Mouse (Mus musculus): ENCODE data around the gene Atxn7l1. TPM values are rescaled to one million over a fixed set of nuclear protein-coding genes. Genes with fewer than 3 reads are reported as not detected.

The Atxn7l1 gene
- polyA plus RNA-seq, 1 experiment from 2014 or later = 12.5 TPM

DNA sequence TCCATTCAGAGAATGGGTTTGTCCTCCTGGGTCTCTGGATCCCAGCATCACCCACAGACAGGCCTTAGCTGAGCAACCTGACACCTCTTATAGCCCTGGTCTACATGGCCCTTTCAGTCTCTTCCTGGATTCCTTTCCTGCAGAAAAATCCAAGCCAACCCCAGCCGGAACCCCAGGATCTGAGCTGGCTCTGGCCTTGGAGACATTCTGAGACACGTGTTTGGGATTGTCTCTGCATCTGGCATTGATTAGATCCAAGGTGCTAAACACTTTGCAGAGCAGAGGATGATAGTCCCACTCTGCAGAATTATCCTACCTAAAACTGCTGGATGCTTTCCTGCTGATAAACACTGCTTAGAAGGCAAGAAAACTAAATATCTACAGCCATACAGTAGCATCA, 141.3 kb downstream of the Atxn7l1 start:
- Histone ChIP-seq H3K4me1 (replicated peaks) (peaks cover 7% of the 10 kb centered on the region), H3K36me3 (no peaks in the 10 kb centered on the region), H3K27ac (no peak overlapping the region), H3K9ac (no peak overlapping the region), H3K4me2 (replicated peaks) (no peak overlapping the region), H3K27me3 (replicated peaks) (no peaks in the 10 kb centered on the region), H3K4me3 (replicated peaks) (no peak overlapping the region), H3K9me3 (no peaks in the 10 kb centered on the region)
- no peak for ATAC-seq
- 53% methylated on average over 2 of the region's 2 CpGs for WGBS

DNA sequence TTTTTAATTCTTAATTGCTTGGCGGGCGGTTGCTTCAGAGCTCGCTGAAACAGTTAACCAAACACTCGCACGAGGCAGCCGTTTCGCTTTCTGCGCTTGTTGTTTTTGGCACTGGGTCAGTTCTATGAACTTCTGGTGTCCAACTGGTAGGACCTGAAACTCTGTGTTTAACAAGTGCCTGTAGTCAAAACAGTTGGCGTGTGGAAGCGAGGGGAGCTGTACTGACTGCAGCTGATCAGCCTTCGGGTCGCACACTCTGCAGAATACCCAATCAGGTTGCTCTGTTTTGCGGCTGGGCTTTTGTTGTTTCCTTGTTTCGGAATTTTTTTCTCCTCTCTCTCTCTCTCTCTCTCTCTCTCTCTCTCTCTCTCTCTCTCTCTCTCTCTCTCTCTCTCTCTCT, 154.6 kb downstream of the Atxn7l1 start:
- ATAC-seq = peak; percentile 84
- WGBS = under 1% methylated on average over 14 of the region's 14 CpGs
- H3K9ac ChIP-seq = 0 out of 2 replicates have a peak overlapping the region, but pooled peaks have one; percentile 5
- H3K27ac ChIP-seq = peak overlapping the region; percentile 22; the same call in 1 of the 2 replicates
- H3K4me1 ChIP-seq (replicated peaks) = peaks cover 13% of the 10 kb centered on the region; the same call in 1 of the 2 replicates
- H3K4me2 ChIP-seq (replicated peaks) = peak overlapping the region; percentile 89
- H3K4me3 ChIP-seq (replicated peaks) = peak overlapping the region; percentile 50
- no peaks in the 10 kb centered on the region for H3K27me3 ChIP-seq (replicated peaks)
- H3K9me3 ChIP-seq = no peaks in the 10 kb centered on the region
- no peaks in the 10 kb centered on the region for H3K36me3 ChIP-seq

DNA sequence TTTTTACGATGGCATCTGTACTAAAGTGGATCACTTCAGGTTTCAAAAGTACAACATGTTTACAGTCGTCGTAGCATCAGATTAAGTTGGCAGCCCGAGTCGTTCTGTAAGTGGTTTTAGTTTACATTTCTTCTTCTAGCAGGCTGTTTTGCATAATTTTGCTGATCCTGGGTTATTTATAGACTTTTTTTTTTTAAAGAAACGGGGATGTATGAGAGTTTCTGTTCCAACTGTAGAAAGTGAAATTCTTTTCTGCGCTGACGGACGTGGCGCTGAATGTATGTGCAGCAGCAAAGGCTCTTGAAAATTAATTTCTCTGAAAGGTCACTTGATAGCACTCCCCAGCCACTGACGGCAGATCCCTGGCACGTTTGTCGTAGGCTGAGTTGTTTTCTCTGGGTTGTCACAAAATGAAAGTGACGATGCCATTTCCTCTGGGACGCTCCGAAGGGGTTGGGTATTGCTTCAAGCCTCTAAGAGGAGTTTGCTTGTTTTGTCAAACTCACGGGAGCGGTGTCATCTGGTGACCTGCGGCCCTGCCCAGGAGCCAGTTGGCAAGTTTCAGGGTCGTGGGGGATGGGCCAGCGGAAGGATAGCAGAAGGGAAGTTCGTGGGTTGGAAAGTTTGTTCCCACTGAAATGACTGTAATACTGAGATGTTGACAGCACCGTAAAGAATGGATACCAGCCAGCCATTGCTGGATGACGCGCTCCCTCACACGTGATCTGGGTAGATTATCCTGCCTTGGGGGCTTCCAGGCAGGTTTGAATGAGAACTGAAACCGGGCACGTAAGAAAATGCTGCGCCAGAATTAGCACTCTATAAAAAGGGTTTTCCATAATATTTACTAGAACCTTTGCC, 155.3 kb downstream of the Atxn7l1 start:
- Histone ChIP-seq H3K9me3 (no peaks in the 10 kb centered on the region), H3K4me2 (replicated peaks) (peak overlapping the region; percentile 89), H3K4me3 (replicated peaks) (peak overlapping the region; percentile 50), H3K27ac (peak overlapping the region; percentile 69), H3K4me1 (replicated peaks) (peaks cover 13% of the 10 kb centered on the region; the same call in 1 of the 2 replicates), H3K27me3 (replicated peaks) (no peaks in the 10 kb centered on the region), H3K36me3 (no peaks in the 10 kb centered on the region), H3K9ac (peak overlapping the region; percentile 46)
- under 1% methylated on average over 29 of the region's 29 CpGs for WGBS
- peak; percentile 70 for ATAC-seq

DNA sequence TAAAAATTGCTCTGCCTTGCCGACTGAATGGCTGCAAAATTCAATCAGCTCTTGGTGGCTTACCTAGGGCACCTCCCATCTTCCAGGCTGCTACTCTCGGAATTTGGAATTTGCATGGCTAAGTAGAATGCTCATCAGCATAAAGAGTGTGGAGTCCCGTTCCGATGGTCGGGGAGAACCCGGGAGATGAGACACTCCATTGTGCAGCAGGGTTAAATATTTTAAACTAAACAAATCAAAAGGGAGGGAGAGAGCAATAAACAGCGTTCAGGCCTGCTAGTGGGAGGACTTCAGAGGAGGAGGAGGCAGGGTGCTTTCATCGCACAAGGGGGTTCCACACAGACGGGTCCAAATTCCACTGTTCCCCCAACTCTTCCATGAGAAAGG, 155.9 kb downstream of the Atxn7l1 start:
- H3K4me3 ChIP-seq (replicated peaks) = peak overlapping the region; percentile 50
- no peaks in the 10 kb centered on the region for H3K27me3 ChIP-seq (replicated peaks)
- WGBS = 4% methylated on average over 9 of the region's 9 CpGs
- H3K4me2 ChIP-seq (replicated peaks) = peak overlapping the region; percentile 89
- no peaks in the 10 kb centered on the region for H3K36me3 ChIP-seq
- H3K9ac ChIP-seq = peak overlapping the region; percentile 46; the same call in 1 of the 2 replicates
- ATAC-seq = peak; percentile 57
- no peaks in the 10 kb centered on the region for H3K9me3 ChIP-seq
- peak overlapping the region; percentile 69; the same call in 1 of the 2 replicates for H3K27ac ChIP-seq
- H3K4me1 ChIP-seq (replicated peaks) = peaks cover 13% of the 10 kb centered on the region; the same call in 1 of the 2 replicates

DNA sequence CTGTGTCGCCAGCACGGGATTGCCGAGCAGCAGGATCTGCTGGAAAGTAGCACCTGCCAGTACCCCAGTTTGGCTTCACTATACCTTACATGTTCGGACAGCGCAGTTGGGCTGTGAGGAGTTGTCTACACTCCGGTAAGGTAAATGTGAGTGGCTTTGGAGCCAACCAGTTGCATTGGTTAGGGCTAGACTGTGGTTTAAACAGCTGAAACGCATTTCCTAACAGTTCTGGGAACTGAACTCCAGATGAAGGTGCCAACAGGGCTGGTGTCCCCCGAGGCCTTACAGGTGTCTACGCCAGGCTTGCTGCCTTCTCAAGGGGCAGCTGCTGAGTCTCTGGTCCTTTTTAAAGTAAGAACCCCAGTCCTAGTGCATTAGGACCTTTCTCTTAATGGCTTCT, 157.6 kb downstream of the Atxn7l1 start:
- no peak for ATAC-seq
- 95% methylated on average over 9 of the region's 9 CpGs for WGBS
- no peaks in the 10 kb centered on the region for H3K36me3 ChIP-seq

DNA sequence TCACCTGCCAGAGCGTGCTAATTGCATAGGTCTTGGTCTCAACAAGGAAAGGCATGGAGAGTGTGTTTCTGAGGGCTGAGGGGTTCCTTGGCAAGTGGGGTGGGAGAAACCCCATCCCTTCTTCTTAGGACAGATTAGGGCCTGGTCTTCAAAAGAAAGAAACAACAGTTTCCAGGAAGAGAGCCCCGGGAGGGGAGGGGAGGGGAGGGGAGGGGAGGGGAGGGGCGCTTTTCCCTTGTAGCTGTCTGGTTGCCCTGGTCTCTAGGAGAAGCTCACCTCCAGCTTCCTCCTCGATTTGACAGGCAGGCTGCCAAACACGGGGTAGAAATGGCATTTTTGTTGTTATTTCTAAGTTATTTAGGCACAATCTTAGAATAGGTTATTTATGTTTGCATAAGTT, 159.0 kb downstream of the Atxn7l1 start:
- Histone ChIP-seq H3K36me3 (no peaks in the 10 kb centered on the region), H3K4me3 (replicated peaks) (no peak overlapping the region), H3K4me1 (replicated peaks) (peaks cover 13% of the 10 kb centered on the region; the same call in 1 of the 2 replicates), H3K9ac (no peak overlapping the region), H3K4me2 (replicated peaks) (no peak overlapping the region), H3K27me3 (replicated peaks) (no peaks in the 10 kb centered on the region), H3K27ac (no peak overlapping the region), H3K9me3 (no peaks in the 10 kb centered on the region)
- 47% methylated on average over 4 of the region's 5 CpGs for WGBS
- no peak for ATAC-seq

More for the DNA sequence above, 157.6 kb downstream of the Atxn7l1 start:
- no peaks in the 10 kb centered on the region for H3K9me3 ChIP-seq
- H3K9ac ChIP-seq = no peak overlapping the region
- peaks cover 13% of the 10 kb centered on the region; the same call in 1 of the 2 replicates for H3K4me1 ChIP-seq (replicated peaks)
- no peaks in the 10 kb centered on the region for H3K27me3 ChIP-seq (replicated peaks)
- H3K27ac ChIP-seq = no peak overlapping the region
- no peak overlapping the region for H3K4me3 ChIP-seq (replicated peaks)
- no peak overlapping the region for H3K4me2 ChIP-seq (replicated peaks)

DNA sequence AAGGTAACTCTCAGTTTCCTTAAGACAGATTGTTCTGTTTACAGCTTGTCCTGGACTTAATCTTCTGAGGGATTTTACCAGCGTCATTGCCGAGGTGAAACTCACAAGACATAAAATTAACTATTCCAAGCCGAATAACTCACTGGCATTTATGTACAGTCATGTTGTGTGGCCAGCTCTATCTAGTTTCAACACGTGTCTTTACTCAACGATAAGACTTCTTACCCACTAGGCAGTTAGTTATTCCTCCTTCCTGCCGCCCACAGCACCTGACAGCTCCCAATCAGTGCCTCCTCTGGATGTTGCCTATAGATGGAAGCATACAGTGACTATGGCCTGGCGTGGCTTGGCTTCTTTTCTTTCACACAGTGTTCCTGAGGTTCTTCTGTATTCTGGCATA, 161.2 kb downstream of the Atxn7l1 start:
- no peak overlapping the region for H3K4me3 ChIP-seq (replicated peaks)
- no peaks in the 10 kb centered on the region for H3K36me3 ChIP-seq
- H3K9ac ChIP-seq = no peak overlapping the region
- WGBS = 80% methylated on average over 7 of the region's 7 CpGs
- no peak overlapping the region for H3K27ac ChIP-seq
- no peaks in the 10 kb centered on the region for H3K9me3 ChIP-seq
- no peaks in the 10 kb centered on the region for H3K27me3 ChIP-seq (replicated peaks)
- ATAC-seq = no peak
- no peak overlapping the region for H3K4me2 ChIP-seq (replicated peaks)
- peaks cover 4% of the 10 kb centered on the region; the same call in 1 of the 2 replicates for H3K4me1 ChIP-seq (replicated peaks)

DNA sequence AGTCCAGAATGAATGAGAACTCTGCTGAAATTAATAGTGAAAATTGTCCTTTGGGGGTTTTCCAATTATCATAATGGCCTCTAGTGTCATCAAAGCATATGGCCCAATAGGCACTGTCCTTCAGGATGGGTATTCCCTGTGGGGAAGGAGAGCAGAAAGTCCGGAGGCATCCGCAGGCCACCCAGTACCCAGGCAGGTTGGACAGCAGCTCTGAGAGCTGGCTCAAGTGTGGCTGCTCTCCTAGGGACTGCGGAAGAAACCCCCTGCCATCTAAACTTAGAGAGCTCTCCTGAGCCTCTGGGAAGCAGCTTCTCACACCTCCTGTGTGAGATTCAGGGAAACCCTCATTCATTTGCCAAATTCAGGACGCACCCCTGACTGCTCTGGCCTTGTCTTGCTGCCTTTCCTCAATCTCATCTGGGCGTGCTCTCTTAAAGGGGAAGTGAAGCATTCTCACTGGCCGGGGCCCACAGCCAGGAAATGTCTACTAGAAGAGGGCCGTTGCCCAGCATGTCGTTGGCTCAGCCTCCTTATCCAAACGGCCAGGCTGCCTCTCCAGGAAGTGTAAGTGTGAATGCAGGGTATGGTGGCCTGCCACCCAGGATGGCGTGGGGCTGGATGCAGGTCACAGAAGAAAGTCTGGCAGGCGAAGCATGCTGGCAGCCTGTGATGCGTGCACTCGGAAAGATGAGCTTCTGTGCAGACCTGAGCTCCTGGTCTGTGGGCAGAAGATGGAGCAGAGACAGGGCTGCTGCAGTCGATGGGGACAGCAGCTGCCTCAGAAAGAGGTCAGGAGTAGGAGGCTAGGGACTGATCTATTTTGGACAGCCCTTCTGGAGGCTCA, 166.6 kb downstream of the Atxn7l1 start:
- WGBS = 24% methylated on average over 14 of the region's 14 CpGs
- Histone ChIP-seq H3K4me1 (replicated peaks) (peaks cover 9% of the 10 kb centered on the region), H3K27me3 (replicated peaks) (no peaks in the 10 kb centered on the region), H3K36me3 (no peaks in the 10 kb centered on the region), H3K4me3 (replicated peaks) (peak overlapping the region; percentile 16), H3K4me2 (replicated peaks) (peak overlapping the region; percentile 44), H3K9ac (0 out of 2 replicates have a peak overlapping the region, but pooled peaks have one; percentile 24), H3K27ac (0 out of 2 replicates have a peak overlapping the region, but pooled peaks have one; percentile 4), H3K9me3 (no peaks in the 10 kb centered on the region)
- ATAC-seq = peak; percentile 50

DNA sequence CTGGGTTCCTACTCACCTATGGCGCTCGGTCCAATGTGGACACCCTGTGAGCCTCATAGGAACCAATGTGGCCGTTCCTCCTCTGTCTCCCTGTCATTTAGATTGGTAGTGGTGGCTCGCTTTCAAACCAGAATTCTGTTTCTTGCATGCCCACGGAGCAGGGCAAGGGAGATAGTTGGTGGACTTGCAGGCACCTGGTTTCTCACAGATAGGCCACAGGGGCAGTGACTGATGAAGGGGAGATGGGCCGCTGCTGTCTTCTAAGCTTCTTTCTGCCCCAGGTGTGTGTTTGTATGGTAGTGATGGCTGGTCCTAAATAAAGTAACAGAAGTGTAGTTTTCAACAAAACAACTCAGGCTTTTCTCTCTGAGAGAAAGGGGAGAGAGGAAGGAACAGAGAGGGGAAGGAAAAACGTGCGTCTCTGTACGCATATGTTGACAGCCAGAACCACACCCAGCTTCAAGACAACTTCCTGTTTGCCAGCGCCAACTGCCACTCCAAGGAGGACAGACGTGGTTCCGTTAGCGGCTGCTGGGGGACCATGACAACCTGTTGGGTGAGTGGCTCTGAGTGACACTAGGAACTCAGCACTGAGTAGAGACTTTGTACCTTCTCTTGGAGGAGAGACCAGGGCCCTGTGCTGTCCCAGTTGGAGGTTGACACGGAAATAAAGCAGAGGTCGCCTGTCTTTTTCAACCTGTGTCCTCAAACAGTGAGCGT, 167.6 kb downstream of the Atxn7l1 start:
- 79% methylated on average over 16 of the region's 16 CpGs for WGBS
- H3K36me3 ChIP-seq = no peaks in the 10 kb centered on the region
- no peak overlapping the region for H3K4me3 ChIP-seq (replicated peaks)
- H3K27ac ChIP-seq = no peak overlapping the region
- ATAC-seq = peak; percentile 83
- H3K9ac ChIP-seq = no peak overlapping the region
- no peaks in the 10 kb centered on the region for H3K27me3 ChIP-seq (replicated peaks)
- no peak overlapping the region for H3K4me2 ChIP-seq (replicated peaks)
- no peaks in the 10 kb centered on the region for H3K9me3 ChIP-seq
- peaks cover 9% of the 10 kb centered on the region for H3K4me1 ChIP-seq (replicated peaks)

DNA sequence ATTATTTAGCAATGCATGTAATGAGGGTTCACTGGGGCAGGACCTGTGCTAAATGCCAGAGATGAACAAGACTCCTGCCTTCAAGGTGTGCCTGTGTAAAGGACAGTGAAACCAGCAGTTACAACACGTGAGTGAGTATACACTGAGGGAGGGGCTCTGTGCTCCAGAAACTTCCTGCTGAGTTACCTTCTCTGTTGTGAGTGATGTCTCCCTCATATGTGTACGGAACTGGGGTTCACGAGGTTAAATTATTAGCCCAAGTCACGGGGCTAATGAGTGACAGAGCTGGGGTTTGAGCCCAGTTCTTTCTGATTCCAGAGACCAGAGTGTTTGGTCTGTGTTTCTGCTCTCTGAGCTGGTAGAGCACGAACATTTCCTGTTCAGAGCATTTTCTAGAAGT, 168.3 kb downstream of the Atxn7l1 start:
- H3K9ac ChIP-seq = no peak overlapping the region
- H3K4me3 ChIP-seq (replicated peaks) = no peak overlapping the region
- no peaks in the 10 kb centered on the region for H3K27me3 ChIP-seq (replicated peaks)
- H3K27ac ChIP-seq = no peak overlapping the region
- peak; percentile 71 for ATAC-seq
- no peaks in the 10 kb centered on the region for H3K36me3 ChIP-seq
- peaks cover 9% of the 10 kb centered on the region for H3K4me1 ChIP-seq (replicated peaks)
- H3K9me3 ChIP-seq = no peaks in the 10 kb centered on the region
- no peak overlapping the region for H3K4me2 ChIP-seq (replicated peaks)
- 50% methylated on average over 5 of the region's 5 CpGs for WGBS

DNA sequence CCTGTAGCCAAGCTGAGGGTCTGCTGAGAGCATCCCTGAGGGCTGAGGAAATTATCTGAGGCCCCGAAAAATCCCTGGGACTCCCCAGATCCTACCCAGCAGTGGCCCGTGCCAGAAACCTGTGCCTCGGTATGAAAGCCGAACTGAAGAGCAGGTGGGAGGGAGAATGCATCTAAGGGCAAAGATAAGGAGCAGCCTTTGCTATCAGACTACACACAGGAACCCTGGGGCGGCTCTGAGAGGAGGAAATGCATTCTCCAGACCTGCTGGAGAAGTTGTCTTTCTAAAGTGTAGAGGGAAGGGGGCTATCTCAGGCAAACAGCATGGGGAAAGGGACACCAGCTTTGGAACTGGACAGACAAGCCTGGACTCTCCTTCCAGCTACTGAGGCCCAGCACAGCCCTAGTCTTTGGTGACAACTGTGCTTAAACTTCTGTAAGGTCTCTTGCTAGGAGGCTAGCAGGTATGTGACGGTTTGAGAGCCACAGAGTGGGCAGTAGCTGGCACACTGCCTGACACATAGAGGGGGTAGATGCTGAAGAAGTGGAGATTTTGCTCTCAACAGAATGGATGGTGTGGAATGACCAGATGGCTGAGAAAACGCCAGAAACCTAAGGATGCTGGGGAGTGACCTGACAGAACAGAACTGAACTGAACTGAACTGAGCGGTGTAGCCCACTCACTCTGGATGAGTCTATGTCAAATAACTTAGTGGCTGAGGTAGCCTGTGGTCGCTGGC, 170.5 kb downstream of the Atxn7l1 start:
- Histone ChIP-seq H3K9ac (no peak overlapping the region), H3K27me3 (replicated peaks) (no peaks in the 10 kb centered on the region), H3K9me3 (no peaks in the 10 kb centered on the region), H3K4me3 (replicated peaks) (no peak overlapping the region), H3K4me1 (replicated peaks) (peaks cover 9% of the 10 kb centered on the region), H3K4me2 (replicated peaks) (no peak overlapping the region), H3K27ac (no peak overlapping the region), H3K36me3 (no peaks in the 10 kb centered on the region)
- 73% methylated on average over 9 of the region's 9 CpGs for WGBS
- ATAC-seq = no peak
